Mouse (Mus musculus): Measurements from ENCODE around the gene Spop.
A peak's percentile ranks its signal among the peaks of the same experiment; 100 is the strongest.
"Not testable (repeated sequence)": the region's sequence is repeated elsewhere in the genome, so short reads cannot be mapped to it uniquely, and the experiment has no call there.

Gene Spop

GRCm38 (mm10) chr11:95391743-95392142 is 22.1 kb upstream of the Spop start:
- peak; percentile 87 for DNase-seq

GRCm38 (mm10) chr11:95392223-95392667 is 21.6 kb upstream of the Spop start:
- peak; percentile 89 for DNase-seq

GRCm38 (mm10) chr11:95392708-95393499 is 21.0 kb upstream of the Spop start:
- peak; percentile 61 for DNase-seq

GRCm38 (mm10) chr11:95393500-95393816 is 20.4 kb upstream of the Spop start:
- peak; percentile 51 for DNase-seq

- peak; percentile 54 for DNase-seq
Observed at GRCm38 (mm10) chr11:95394112-95394511, 19.8 kb upstream of the Spop start.

- DNase-seq: peak; percentile 83
Observed at GRCm38 (mm10) chr11:95396548-95396947, 17.3 kb upstream of the Spop start.

GRCm38 (mm10) chr11:95397843-95398835 is 15.7 kb upstream of the Spop start:
- peak; percentile 89 for DNase-seq

GRCm38 (mm10) chr11:95399520-95400020 is 14.3 kb upstream of the Spop start:
- DNase-seq: no peak

GRCm38 (mm10) chr11:95401568-95401967 is 12.3 kb upstream of the Spop start:
- no peak for DNase-seq

- DNase-seq: peak; percentile 95
Observed at GRCm38 (mm10) chr11:95402196-95402595, 11.7 kb upstream of the Spop start.

- no peak for DNase-seq
Observed at GRCm38 (mm10) chr11:95402658-95403101, 11.2 kb upstream of the Spop start.

- no peak for DNase-seq
Observed at GRCm38 (mm10) chr11:95403382-95404340, 10.2 kb upstream of the Spop start.

GRCm38 (mm10) chr11:95405771-95406170 is 8.1 kb upstream of the Spop start:
- DNase-seq: no peak

- not testable (repeated sequence) for DNase-seq
Observed at GRCm38 (mm10) chr11:95406398-95406797, 7.5 kb upstream of the Spop start.

- peak; percentile 38 for DNase-seq
Observed at GRCm38 (mm10) chr11:95409450-95410112, 4.3 kb upstream of the Spop start.

- DNase-seq: peak; percentile 38
Observed at GRCm38 (mm10) chr11:95411453-95412013, 2.3 kb upstream of the Spop start.

- DNase-seq: peak; percentile 72
Observed at GRCm38 (mm10) chr11:95412615-95413014, 1.3 kb upstream of the Spop start.

GRCm38 (mm10) chr11:95414536-95415161 is 769 bp downstream of the Spop start:
- peak; percentile 95 for DNase-seq

- DNase-seq: peak; percentile 40
Observed at GRCm38 (mm10) chr11:95415931-95416330, 2.1 kb downstream of the Spop start.

- DNase-seq: no peak
Observed at GRCm38 (mm10) chr11:95417341-95417740, 3.5 kb downstream of the Spop start.
